21 mouse cellular contexts compared by ENCODE assay signal in genomic region chr1:42365648-42366324, GRCm38 (mm10).
"Had no signal": no experiment of that assay in that cellular context is flagged by ENCODE, and none has a peak within 500 bp of the region (broad histone marks: within the 10 kb centered on the region; RNA-seq: fewer than 3 reads in every experiment).

No protein-coding gene starts in this region.

- H3K4me2 ChIP-seq: limb, embryonic 13.5 days; liver, embryonic 12.5 days; liver, embryonic 15.5 days; lung, embryonic 15.5 days; midbrain, embryonic 11.5 days; stomach, embryonic 15.5 days had no signal

- H3K9ac ChIP-seq: limb, embryonic 13.5 days; liver, embryonic 12.5 days; liver, embryonic 15.5 days; lung, embryonic 15.5 days; stomach, embryonic 15.5 days had no signal

- DNase-seq: kidney, adult 18-20 months; kidney, adult 9 months; kidney, postnatal 14 days; kidney, postnatal 4 days; liver; lung, adult 18-20 months; lung, postnatal 10 days; lung, postnatal 36 days; midbrain, embryonic 14.5 days; retina, postnatal 1 day; right cerebral cortex, postnatal 25 days; spleen, adult 18-20 months; thymus, postnatal 25 days had no signal

- H3K4me3 ChIP-seq: limb, embryonic 10.5 days; limb, embryonic 13.5 days; liver, embryonic 12.5 days; liver, embryonic 15.5 days; lung, embryonic 15.5 days; megakaryocyte, embryonic 14.5 days; stomach, embryonic 15.5 days had no signal

- H3K27ac ChIP-seq: limb, embryonic 10.5 days; limb, embryonic 13.5 days; liver, embryonic 12.5 days; liver, embryonic 15.5 days; lung, embryonic 15.5 days; stomach, embryonic 15.5 days had no signal

- H3K36me3 ChIP-seq: limb, embryonic 10.5 days; limb, embryonic 13.5 days; liver, embryonic 12.5 days; liver, embryonic 15.5 days; lung, embryonic 15.5 days; stomach, embryonic 15.5 days had no signal

- ATAC-seq: liver, embryonic 12.5 days had no signal

- H3K9me3 ChIP-seq: limb, embryonic 10.5 days; limb, embryonic 13.5 days; liver, embryonic 12.5 days; liver, embryonic 15.5 days; lung, embryonic 15.5 days; stomach, embryonic 15.5 days had no signal

- H3K27me3 ChIP-seq: limb, embryonic 13.5 days; liver, embryonic 12.5 days; liver, embryonic 15.5 days; lung, embryonic 15.5 days; megakaryocyte, embryonic 14.5 days; stomach, embryonic 15.5 days had no signal

- H3K4me1 ChIP-seq: liver, embryonic 12.5 days; liver, embryonic 15.5 days; lung, embryonic 15.5 days; megakaryocyte, embryonic 14.5 days; stomach, embryonic 15.5 days had no signal
